Mouse (Mus musculus) hematopoietic stem cell, adult 5-6 weeks (primary cell): Measurements from ENCODE around the gene Tmem165. TPM values are rescaled to one million over a fixed set of nuclear protein-coding genes. Genes with fewer than 3 reads are reported as not detected.

Experiments used
- ATAC-seq, 2 experiments: fragments of 125-278 bp in 1 of 2; replicated peaks in 1 of 2; 2 replicates each; pipeline ENCODE4 v1.8.0; 2016 to 2017; ENCODE audit warnings: inconsistent platforms in 2 of 2, mild to moderate bottlenecking in 2 of 2, moderate number of reproducible peaks in 2 of 2, low read depth in 1 of 2, moderate TSS enrichment in 1 of 2; ENCODE audit not compliant: low FRiP score in 2 of 2, poor library complexity in 2 of 2, severe bottlenecking in 2 of 2, insufficient read depth in 1 of 2, low TSS enrichment in 1 of 2
- total RNA-seq: library from RNA; stranded (forward); fragments of 172-1452, 232-1000 nt; gene quantifications from 2 replicates; pipeline ENCODE4 v1.2.3, GENCODE M21; 2017

Tmem165 gene
- 47.3 and 61.6 TPM in 2 replicates for total RNA-seq

GRCm38 (mm10) chr5:76183750-76184261 is at the start of gene Tmem165:
Gene Tmem165 (plus strand): TSS chr5:76183880.
- peak; percentile 93 to 94 for ATAC-seq

- ATAC-seq = no peak
These were observed 48.0 kb upstream of the Tmem165 start for GRCm38 (mm10) chr5:76135644-76136043.

GRCm38 (mm10) chr5:76136271-76136670 is 47.4 kb upstream of the Tmem165 start:
- ATAC-seq = peak in 1 of 2 experiments; percentile 10; a peak in 1 of 4 replicates

- no peak for ATAC-seq
These were observed 46.1 kb upstream of the Tmem165 start for GRCm38 (mm10) chr5:76137586-76137985.

DNA sequence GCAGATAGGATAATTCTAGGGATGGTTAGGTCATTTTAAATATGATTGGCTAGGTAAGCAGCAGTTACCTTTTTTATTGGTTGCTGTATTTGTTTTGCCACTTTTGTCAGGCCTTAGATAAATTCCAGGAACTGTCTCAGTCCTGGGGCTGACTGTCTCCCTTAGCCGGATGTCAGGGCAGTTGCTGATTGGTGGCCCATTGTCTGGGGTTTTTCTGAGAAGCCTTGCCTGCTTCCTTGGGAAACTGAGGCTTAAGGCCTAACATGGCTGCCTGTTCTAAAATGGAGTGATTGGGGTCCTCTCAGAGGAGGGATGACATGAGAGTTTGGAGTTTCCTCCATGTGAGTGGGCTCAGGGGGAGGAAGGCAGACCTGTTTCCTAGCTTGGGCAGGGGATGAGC is 45.6 kb upstream of the Tmem165 start:
- no peak for ATAC-seq

- no peak for ATAC-seq
These were observed 45.2 kb upstream of the Tmem165 start for GRCm38 (mm10) chr5:76138512-76138911.

GRCm38 (mm10) chr5:76139171-76139671 is 44.5 kb upstream of the Tmem165 start:
- ATAC-seq = no peak

DNA sequence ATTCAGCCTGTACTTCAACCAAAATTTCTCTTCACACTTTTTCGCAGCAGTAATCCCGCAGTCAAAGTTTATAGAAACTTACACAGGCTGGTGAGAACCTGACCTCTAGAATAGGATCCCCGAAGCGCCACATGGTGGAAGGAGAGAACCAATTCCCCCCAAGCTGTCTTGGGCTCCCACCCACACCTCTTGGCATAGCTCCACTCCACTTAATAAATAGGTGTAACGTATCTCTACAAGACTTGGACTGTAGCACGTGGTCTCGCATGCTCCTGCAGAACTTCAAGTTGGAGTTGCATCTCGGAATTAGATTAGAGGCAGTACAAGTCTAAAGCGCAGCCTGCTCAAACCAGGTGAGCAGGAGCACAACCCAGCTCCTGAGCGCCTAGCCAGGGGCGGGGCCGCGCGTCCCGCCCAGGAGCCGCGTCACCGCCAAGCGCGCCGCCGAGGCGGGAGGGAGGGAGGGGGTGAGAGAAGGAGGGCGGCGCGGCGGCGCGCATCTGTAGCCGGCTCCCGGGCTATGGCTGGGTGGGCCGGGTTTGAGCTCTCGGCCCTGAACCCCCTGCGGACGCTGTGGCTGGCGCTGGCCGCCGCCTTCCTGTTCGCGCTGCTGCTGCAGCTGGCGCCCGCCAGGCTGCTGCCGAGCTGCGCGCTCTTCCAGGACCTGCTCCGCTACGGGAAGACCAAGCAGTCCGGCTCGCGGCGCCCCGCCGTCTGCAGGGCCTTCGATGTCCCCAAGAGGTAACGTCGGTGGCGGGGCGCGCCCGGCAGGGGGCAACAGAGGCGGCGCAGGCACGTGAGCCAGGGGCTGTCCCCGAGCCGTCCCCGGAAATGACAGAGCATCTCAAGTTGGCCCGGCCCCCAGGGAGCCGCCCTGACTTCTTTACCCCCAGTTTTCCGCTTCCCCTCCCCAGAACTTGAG is 43.6 kb upstream of the Tmem165 start, which contains the start of gene Srd5a3:
TSS of gene Srd5a3 (plus strand) at position 464 of the 922 bp plus-strand sequence.
- ATAC-seq = peak; percentile 86 to 89

- ATAC-seq = peak; percentile 39 to 49; a peak in 3 of 4 replicates
These were observed 43.0 kb upstream of the Tmem165 start for GRCm38 (mm10) chr5:76140730-76141066.

- ATAC-seq = no peak
These were observed 40.3 kb upstream of the Tmem165 start for GRCm38 (mm10) chr5:76143356-76143755.

DNA sequence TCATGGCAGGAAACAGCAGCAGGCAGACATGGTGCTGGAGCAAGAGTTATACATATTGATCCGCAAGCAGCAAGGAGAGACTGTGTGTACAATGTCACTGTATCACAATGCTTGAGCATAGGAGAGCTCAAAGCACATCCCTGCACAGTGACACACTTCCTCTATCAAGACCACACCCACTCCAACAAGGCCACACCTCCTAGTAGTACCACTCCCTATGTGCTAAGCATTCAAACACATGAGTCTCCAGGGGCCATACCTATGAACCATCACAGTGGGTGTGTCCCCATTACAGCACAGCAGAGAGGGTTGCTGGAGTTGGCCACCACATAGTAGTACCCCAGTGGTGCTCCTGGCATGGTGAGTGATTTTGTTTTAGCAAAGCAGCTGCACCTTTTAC is 37.3 kb upstream of the Tmem165 start:
- ATAC-seq = no peak

DNA sequence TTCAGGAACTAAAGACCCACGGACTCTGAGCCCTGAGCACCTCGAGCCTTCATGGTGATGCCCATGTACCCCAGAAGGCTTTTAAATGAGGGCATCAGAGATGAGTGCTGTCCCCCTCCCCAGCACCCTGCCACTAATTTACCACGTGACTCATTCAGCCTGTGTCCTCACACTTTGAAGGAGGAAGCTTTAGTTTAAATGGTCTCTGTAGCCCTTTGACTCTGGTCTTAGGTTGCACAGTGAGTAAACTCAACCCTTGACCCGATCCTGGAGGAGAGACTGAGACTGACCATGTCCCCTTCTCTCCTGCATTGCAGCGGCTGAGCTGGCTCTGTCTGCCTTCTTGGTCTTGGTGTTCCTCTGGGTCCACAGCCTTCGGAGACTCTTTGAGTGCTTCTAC is 34.2 kb upstream of the Tmem165 start:
- no peak for ATAC-seq

- ATAC-seq = no peak
These were observed 30.7 kb upstream of the Tmem165 start for GRCm38 (mm10) chr5:76152956-76153355.

DNA sequence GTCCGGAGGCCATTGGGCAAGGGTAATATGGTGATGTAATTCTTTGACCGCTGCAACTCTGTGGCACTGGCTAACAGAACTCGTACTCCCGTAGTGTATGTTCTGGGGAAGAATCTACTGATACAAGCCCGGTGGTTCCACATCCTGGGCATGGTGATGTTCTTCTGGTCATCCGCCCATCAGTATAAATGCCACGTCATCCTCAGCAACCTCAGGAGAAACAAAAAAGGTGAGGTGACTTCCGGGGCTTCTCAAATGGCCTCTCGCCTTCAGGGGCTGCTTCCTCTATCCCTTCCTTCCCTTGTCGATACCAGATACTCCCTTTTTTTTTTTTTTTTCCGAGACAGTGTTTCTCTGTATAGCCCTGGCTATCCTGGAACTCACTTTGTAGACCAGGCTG is 30.2 kb upstream of the Tmem165 start:
- ATAC-seq = no peak

GRCm38 (mm10) chr5:76154434-76155165 is 29.1 kb upstream of the Tmem165 start:
- no peak for ATAC-seq

DNA sequence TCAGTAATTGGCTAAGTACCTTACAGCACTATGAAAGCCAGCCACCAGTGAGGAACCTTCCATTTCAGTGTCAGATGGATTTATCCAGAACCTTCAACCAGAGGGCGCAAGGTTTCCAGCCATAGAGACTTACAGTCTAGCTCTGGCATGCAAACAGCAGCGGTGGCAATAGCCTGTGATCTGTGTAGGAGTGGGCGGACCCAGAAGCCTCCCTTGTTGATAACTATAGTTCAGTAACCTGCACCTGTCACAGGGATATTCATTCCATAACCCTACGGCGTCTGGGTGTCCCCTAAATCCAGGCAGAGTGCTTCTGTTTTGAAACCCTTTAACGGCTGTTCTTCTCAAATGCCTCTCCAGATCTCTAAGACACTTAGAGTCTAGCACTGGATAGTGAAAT is 24.1 kb upstream of the Tmem165 start:
- ATAC-seq = no peak

DNA sequence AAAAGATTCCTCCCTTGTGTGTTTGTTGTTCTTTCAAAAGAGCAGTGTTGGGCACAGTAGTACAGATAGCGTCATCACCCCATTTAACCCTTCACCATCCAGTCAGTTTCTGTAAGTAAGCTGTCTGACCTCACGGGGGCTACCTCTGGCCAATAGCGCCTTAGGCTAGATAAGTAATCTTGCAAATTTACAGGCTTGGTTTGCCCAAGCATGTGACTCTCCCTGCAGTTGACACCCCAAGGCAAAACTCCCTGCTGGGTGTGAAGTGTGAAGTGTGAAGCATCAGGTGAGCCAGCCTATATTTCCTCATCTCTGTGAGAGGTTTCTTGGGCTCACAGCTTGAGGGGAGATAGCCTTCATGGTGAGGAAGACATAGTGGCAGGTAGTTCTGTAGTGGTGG is 23.6 kb upstream of the Tmem165 start:
- ATAC-seq = no peak

DNA sequence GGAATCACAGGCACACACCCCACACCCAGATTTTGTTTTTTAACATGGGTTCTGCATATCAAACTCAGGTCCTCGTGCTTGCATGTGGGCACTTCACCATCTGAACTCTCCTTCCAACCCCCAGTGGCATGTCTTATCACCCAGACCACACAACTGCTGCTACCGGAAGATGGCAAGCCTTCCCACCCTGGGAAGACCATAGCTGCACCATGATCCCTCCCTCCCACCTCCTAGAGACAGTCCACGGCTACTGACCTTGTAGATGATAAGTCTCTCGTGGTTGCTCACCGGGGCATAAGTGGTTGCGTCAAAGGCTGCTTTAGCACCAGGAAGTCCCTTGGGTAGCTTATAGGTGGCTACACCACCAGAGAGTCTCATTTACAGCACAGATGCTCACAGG is 22.2 kb upstream of the Tmem165 start:
- peak in 1 of 2 experiments; percentile 17; a peak in 1 of 4 replicates for ATAC-seq
